Mouse (Mus musculus) forebrain, postnatal 0 days (tissue): ENCODE measurements at regions not wholly inside any gene's neighbourhood (a gene's known extent, or its start where the extent isn't known, plus 50 kb on each side); places are given as distances from the start of the nearest gene placed in this dataset.

Experiments used
- ATAC-seq: fragments of 200-750 bp; cut with Nextera tagmentation; 2 replicates; pipeline ENCODE4 v1.8.0; 2017; ENCODE audit warnings: mild to moderate bottlenecking, moderate library complexity
- DNase-seq: peaks from one replicate; pipeline ENCODE4 v3.0.0-alpha.2; 2015
- H3K27ac ChIP-seq: fragments of 300-500 bp; sonication (generic); 2 replicates; pipeline ENCODE4 v1.5.1; 2014; ENCODE audit warnings: low read depth, mild to moderate bottlenecking, antibody characterized with exemption, low read length, moderate library complexity, mixed read lengths
- H3K27me3 ChIP-seq: fragments of 300-500 bp; sonication (generic); 2 replicates; pipeline ENCODE4 v1.6.1; 2014; ENCODE audit warnings: mild to moderate bottlenecking, low read length, mixed read lengths; ENCODE audit not compliant: insufficient read depth
- H3K36me3 ChIP-seq: fragments of 300-500 bp; sonication (generic); 2 replicates; pipeline ENCODE4 v1.6.1; 2014; ENCODE audit warnings: mild to moderate bottlenecking, moderate library complexity; ENCODE audit not compliant: insufficient read depth
- H3K4me1 ChIP-seq: fragments of 300-500 bp; sonication (generic); 2 replicates; pipeline ENCODE4 v1.6.1; 2014; ENCODE audit warnings: antibody characterized with exemption; ENCODE audit not compliant: insufficient read depth
- H3K4me2 ChIP-seq: fragments of 300-500 bp; sonication (generic); 2 replicates; pipeline ENCODE4 v1.6.1; 2014; ENCODE audit warnings: low read depth, mild to moderate bottlenecking, moderate library complexity
- H3K4me3 ChIP-seq: fragments of 300-500 bp; sonication (generic); 2 replicates; pipeline ENCODE4 v1.5.1; 2014; ENCODE audit warnings: low read depth, low read length, mixed read lengths
- H3K9ac ChIP-seq: fragments of 300-500 bp; sonication (generic); 2 replicates; pipeline ENCODE4 v1.6.1; 2014; ENCODE audit warnings: mild to moderate bottlenecking
- H3K9me3 ChIP-seq: fragments of 300-500 bp; sonication (generic); 2 replicates; pipeline ENCODE4 v1.6.1; 2016; ENCODE audit warnings: low read length
- CTCF ChIP-seq: sonication (generic); IDR thresholded peaks from 2 replicates; pipeline ENCODE4 v1.5.1; 2016; ENCODE audit warnings: antibody characterized with exemption, control low read depth, low read depth
- WGBS: fragments of 180-500 bp; shearing (Covaris S2); extraction: QIAGEN DNeasy Blood & Tissue Kit; methylation state at CpG from one replicate; pipeline ENCODE4 v1.1.7; 2014; 5-methylcytosine and 5-hydroxymethylcytosine counted together

- no peaks in the 10 kb centered on the region for H3K36me3 ChIP-seq
- H3K4me2 ChIP-seq, result no peak overlapping the region
- no peak for TF ChIP-seq CTCF
- H3K27ac ChIP-seq, result no peak overlapping the region
- H3K4me3 ChIP-seq, result no peak overlapping the region
- no peak overlapping the region for H3K9ac ChIP-seq
- peak; percentile 14; the same call in 1 of the 2 replicates for ATAC-seq
- no peak for DNase-seq
- H3K9me3 ChIP-seq, result no peaks in the 10 kb centered on the region
- no peaks in the 10 kb centered on the region for H3K27me3 ChIP-seq
- WGBS, result 49% methylated on average over 2 of the region's 2 CpGs
- H3K4me1 ChIP-seq, result no peaks in the 10 kb centered on the region
Measured at GRCm38 (mm10) chr12:37692584-37692983, 124.9 kb upstream of the Dgkb start.
